Mouse (Mus musculus) E14TG2a.4 (cell line): ENCODE data around the gene Zkscan1.

Experiments used
- CTCF ChIP-seq: conservative IDR thresholded peaks from 2 replicates; pipeline ENCODE4 v1.5.1; 2014; ENCODE audit warnings: low read length
- NANOG ChIP-seq: IDR thresholded peaks from 2 replicates; pipeline ENCODE4 v1.6.1; 2014; ENCODE audit warnings: borderline replicate concordance, low read length, mixed read lengths
- POU5F1 ChIP-seq: IDR thresholded peaks from 2 replicates; pipeline ENCODE4 v1.6.1; 2014; ENCODE audit warnings: low read length, borderline replicate concordance

DNA sequence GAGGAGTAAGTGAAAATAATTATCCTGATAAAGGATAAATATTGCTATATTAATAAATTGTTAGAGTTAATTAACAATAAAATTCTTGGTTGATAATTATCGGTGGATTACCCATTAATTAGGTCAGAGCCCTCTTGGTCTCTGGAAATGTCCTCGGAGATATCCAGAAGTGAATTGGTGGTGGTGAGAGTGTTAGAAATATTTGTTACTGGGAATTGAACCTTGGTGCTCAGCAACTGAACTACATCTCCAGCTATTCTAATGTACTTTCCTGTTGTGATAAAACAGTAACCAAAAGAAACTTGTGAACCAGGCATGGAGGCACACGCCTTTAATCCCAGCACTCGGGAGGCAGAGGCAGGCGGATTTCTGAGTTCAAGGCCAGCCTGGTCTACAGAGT lies 4.4 kb upstream of the Zkscan1 start:
- TF ChIP-seq CTCF (no peak), NANOG (no peak), POU5F1 (no peak)
